Mouse (Mus musculus): ENCODE measurements around the gene Grik4. TPM values are rescaled to one million over a fixed set of nuclear protein-coding genes. Genes with fewer than 3 reads are reported as not detected.

Gene Grik4
- polyA plus RNA-seq, 1 experiment from 2014 or later, result 2.5 TPM

- Histone ChIP-seq H3K9ac (ENCODE audit: low read length) (no peak overlapping the region), H3K9me3 (ENCODE audit: control insufficient read depth, low read length) (no peaks in the 10 kb centered on the region), H3K4me2 (ENCODE audit: low read depth) (no peak overlapping the region), H3K4me3 (ENCODE audit: low read depth, low read length) (no peak overlapping the region), H3K36me3 (ENCODE audit: control insufficient read depth, insufficient read depth, low read length) (no peaks in the 10 kb centered on the region), H3K4me1 (ENCODE audit: control insufficient read depth, insufficient read depth, low read length) (no peaks in the 10 kb centered on the region), H3K27ac (ENCODE audit: low read depth, low read length) (no peak overlapping the region), H3K27me3 (ENCODE audit: control insufficient read depth, insufficient read depth, low read length) (no peaks in the 10 kb centered on the region)
- ATAC-seq (ENCODE audit: insufficient read depth, low FRiP score, low TSS enrichment), result no peak
- 78% methylated on average over 8 of the region's 8 CpGs for WGBS
- no peak for DNase-seq (ENCODE audit: low spot score)
These were observed 251.3 kb downstream of the Grik4 start for GRCm38 (mm10) chr9:42693024-42693423.

GRCm38 (mm10) chr9:42688143-42688542 is 256.1 kb downstream of the Grik4 start:
- Histone ChIP-seq H3K4me1 (ENCODE audit: control insufficient read depth, insufficient read depth, low read length) (no peaks in the 10 kb centered on the region), H3K4me3 (ENCODE audit: low read depth, low read length) (no peak overlapping the region), H3K36me3 (ENCODE audit: control insufficient read depth, insufficient read depth, low read length) (no peaks in the 10 kb centered on the region), H3K27me3 (ENCODE audit: control insufficient read depth, insufficient read depth, low read length) (no peaks in the 10 kb centered on the region), H3K4me2 (ENCODE audit: low read depth) (no peak overlapping the region), H3K9ac (ENCODE audit: low read length) (no peak overlapping the region), H3K27ac (ENCODE audit: low read depth, low read length) (no peak overlapping the region), H3K9me3 (ENCODE audit: control insufficient read depth, low read length) (no peaks in the 10 kb centered on the region)
- DNase-seq (ENCODE audit: low spot score), result peak; percentile 66
- WGBS, result 36% methylated on average over 4 of the region's 4 CpGs
- no peak for ATAC-seq (ENCODE audit: insufficient read depth, low FRiP score, low TSS enrichment)

GRCm38 (mm10) chr9:42686104-42686503 is 258.2 kb downstream of the Grik4 start:
- Histone ChIP-seq H3K9ac (ENCODE audit: low read length) (no peak overlapping the region), H3K9me3 (ENCODE audit: control insufficient read depth, low read length) (no peaks in the 10 kb centered on the region), H3K27ac (ENCODE audit: low read depth, low read length) (no peak overlapping the region), H3K4me3 (ENCODE audit: low read depth, low read length) (no peak overlapping the region), H3K4me1 (ENCODE audit: control insufficient read depth, insufficient read depth, low read length) (no peaks in the 10 kb centered on the region), H3K27me3 (ENCODE audit: control insufficient read depth, insufficient read depth, low read length) (no peaks in the 10 kb centered on the region), H3K4me2 (ENCODE audit: low read depth) (no peak overlapping the region), H3K36me3 (ENCODE audit: control insufficient read depth, insufficient read depth, low read length) (no peaks in the 10 kb centered on the region)
- 72% methylated on average over 5 of the region's 5 CpGs for WGBS
- DNase-seq (ENCODE audit: low spot score), result no peak
- ATAC-seq (ENCODE audit: insufficient read depth, low FRiP score, low TSS enrichment), result no peak

- Histone ChIP-seq H3K9me3 (ENCODE audit: control insufficient read depth, low read length) (no peaks in the 10 kb centered on the region), H3K4me1 (ENCODE audit: control insufficient read depth, insufficient read depth, low read length) (peaks cover 13% of the 10 kb centered on the region), H3K4me2 (ENCODE audit: low read depth) (no peak overlapping the region), H3K27ac (ENCODE audit: low read depth, low read length) (peak overlapping the region; percentile 73; the same call in 1 of the 2 replicates), H3K36me3 (ENCODE audit: control insufficient read depth, insufficient read depth, low read length) (no peaks in the 10 kb centered on the region), H3K27me3 (ENCODE audit: control insufficient read depth, insufficient read depth, low read length) (no peaks in the 10 kb centered on the region), H3K4me3 (ENCODE audit: low read depth, low read length) (no peak overlapping the region), H3K9ac (ENCODE audit: low read length) (peak overlapping the region; percentile 7; the same call in 1 of the 2 replicates)
- 40% methylated on average over 5 of the region's 5 CpGs for WGBS
- no peak for DNase-seq (ENCODE audit: low spot score)
- no peak for ATAC-seq (ENCODE audit: insufficient read depth, low FRiP score, low TSS enrichment)
These were observed 270.3 kb downstream of the Grik4 start for GRCm38 (mm10) chr9:42674017-42674412.

GRCm38 (mm10) chr9:42673385-42674016 is 270.8 kb downstream of the Grik4 start:
- no peaks in the 10 kb centered on the region for H3K36me3 ChIP-seq (ENCODE audit: control insufficient read depth, insufficient read depth, low read length)
- DNase-seq (ENCODE audit: low spot score) (no peak), ATAC-seq (ENCODE audit: insufficient read depth, low FRiP score, low TSS enrichment) (no peak)
- no peaks in the 10 kb centered on the region for H3K27me3 ChIP-seq (ENCODE audit: control insufficient read depth, insufficient read depth, low read length)
- H3K9ac ChIP-seq (ENCODE audit: low read length), result 0 out of 2 replicates have a peak overlapping the region, but pooled peaks have one; percentile 23
- peaks cover 13% of the 10 kb centered on the region for H3K4me1 ChIP-seq (ENCODE audit: control insufficient read depth, insufficient read depth, low read length)
- no peaks in the 10 kb centered on the region for H3K9me3 ChIP-seq (ENCODE audit: control insufficient read depth, low read length)
- WGBS, result 27% methylated on average over 12 of the region's 12 CpGs
- no peak overlapping the region for H3K4me3 ChIP-seq (ENCODE audit: low read depth, low read length)
- no peak overlapping the region for H3K4me2 ChIP-seq (ENCODE audit: low read depth)
- peak overlapping the region; percentile 73 for H3K27ac ChIP-seq (ENCODE audit: low read depth, low read length)

- H3K4me2 ChIP-seq (ENCODE audit: low read depth), result no peak overlapping the region
- no peak for ATAC-seq (ENCODE audit: insufficient read depth, low FRiP score, low TSS enrichment)
- DNase-seq (ENCODE audit: low spot score), result peak; percentile 24
- H3K27me3 ChIP-seq (ENCODE audit: control insufficient read depth, insufficient read depth, low read length), result no peaks in the 10 kb centered on the region
- peak overlapping the region; percentile 23; the same call in 1 of the 2 replicates for H3K9ac ChIP-seq (ENCODE audit: low read length)
- peaks cover 13% of the 10 kb centered on the region for H3K4me1 ChIP-seq (ENCODE audit: control insufficient read depth, insufficient read depth, low read length)
- H3K27ac ChIP-seq (ENCODE audit: low read depth, low read length), result peak overlapping the region; percentile 73
- H3K9me3 ChIP-seq (ENCODE audit: control insufficient read depth, low read length), result no peaks in the 10 kb centered on the region
- no peaks in the 10 kb centered on the region for H3K36me3 ChIP-seq (ENCODE audit: control insufficient read depth, insufficient read depth, low read length)
- 39% methylated on average over 8 of the region's 8 CpGs for WGBS
- no peak overlapping the region for H3K4me3 ChIP-seq (ENCODE audit: low read depth, low read length)
These were observed 271.3 kb downstream of the Grik4 start for GRCm38 (mm10) chr9:42672982-42673381.

- Histone ChIP-seq H3K27ac (ENCODE audit: low read depth, low read length) (no peak overlapping the region), H3K9ac (ENCODE audit: low read length) (no peak overlapping the region), H3K4me1 (ENCODE audit: control insufficient read depth, insufficient read depth, low read length) (peaks cover 13% of the 10 kb centered on the region), H3K36me3 (ENCODE audit: control insufficient read depth, insufficient read depth, low read length) (no peaks in the 10 kb centered on the region), H3K27me3 (ENCODE audit: control insufficient read depth, insufficient read depth, low read length) (no peaks in the 10 kb centered on the region), H3K9me3 (ENCODE audit: control insufficient read depth, low read length) (no peaks in the 10 kb centered on the region), H3K4me2 (ENCODE audit: low read depth) (no peak overlapping the region), H3K4me3 (ENCODE audit: low read depth, low read length) (no peak overlapping the region)
- 82% methylated on average over 2 of the region's 2 CpGs for WGBS
- ATAC-seq (ENCODE audit: insufficient read depth, low FRiP score, low TSS enrichment), result no peak
- DNase-seq (ENCODE audit: low spot score), result no peak
These were observed 273.7 kb downstream of the Grik4 start for GRCm38 (mm10) chr9:42670619-42671018.

- Histone ChIP-seq H3K9ac (ENCODE audit: low read length) (no peak overlapping the region), H3K27me3 (ENCODE audit: control insufficient read depth, insufficient read depth, low read length) (no peaks in the 10 kb centered on the region), H3K9me3 (ENCODE audit: control insufficient read depth, low read length) (no peaks in the 10 kb centered on the region), H3K27ac (ENCODE audit: low read depth, low read length) (no peak overlapping the region), H3K4me3 (ENCODE audit: low read depth, low read length) (no peak overlapping the region), H3K36me3 (ENCODE audit: control insufficient read depth, insufficient read depth, low read length) (no peaks in the 10 kb centered on the region), H3K4me1 (ENCODE audit: control insufficient read depth, insufficient read depth, low read length) (no peaks in the 10 kb centered on the region), H3K4me2 (ENCODE audit: low read depth) (no peak overlapping the region)
- WGBS, result 68% methylated on average over 1 of the region's 1 CpGs
- ATAC-seq (ENCODE audit: insufficient read depth, low FRiP score, low TSS enrichment) (no peak), DNase-seq (ENCODE audit: low spot score) (no peak)
These were observed 282.8 kb downstream of the Grik4 start for GRCm38 (mm10) chr9:42661481-42661880.

- H3K27me3 ChIP-seq (ENCODE audit: control insufficient read depth, insufficient read depth, low read length), result no peaks in the 10 kb centered on the region
- H3K27ac ChIP-seq (ENCODE audit: low read depth, low read length), result no peak overlapping the region
- WGBS, result 84% methylated on average over 2 of the region's 2 CpGs
- H3K4me2 ChIP-seq (ENCODE audit: low read depth), result no peak overlapping the region
- no peak for ATAC-seq (ENCODE audit: insufficient read depth, low FRiP score, low TSS enrichment)
- no peaks in the 10 kb centered on the region for H3K9me3 ChIP-seq (ENCODE audit: control insufficient read depth, low read length)
- H3K4me3 ChIP-seq (ENCODE audit: low read depth, low read length), result no peak overlapping the region
- no peaks in the 10 kb centered on the region for H3K4me1 ChIP-seq (ENCODE audit: control insufficient read depth, insufficient read depth, low read length)
- H3K36me3 ChIP-seq (ENCODE audit: control insufficient read depth, insufficient read depth, low read length), result no peaks in the 10 kb centered on the region
- no peak overlapping the region for H3K9ac ChIP-seq (ENCODE audit: low read length)
- DNase-seq (ENCODE audit: low spot score), result peak; percentile 37
These were observed 291.5 kb downstream of the Grik4 start for GRCm38 (mm10) chr9:42652756-42653155.
